Mouse (Mus musculus) urinary bladder, postnatal 14 days (tissue): ENCODE measurements around the gene Olfr96.

Experiments used
- DNase-seq: peaks from one replicate; pipeline ENCODE4 v3.0.0; 2021; ENCODE audit warnings: low spot score

The Olfr96 gene

GRCm38 (mm10) chr17:37270702-37271092 is 50.8 kb downstream of the Olfr96 start:
- DNase-seq: peak; percentile 33

GRCm38 (mm10) chr17:37275626-37276248 is 55.8 kb downstream of the Olfr96 start:
- DNase-seq: no peak
